Mouse (Mus musculus) bone marrow, adult 2 months (tissue): ENCODE measurements around the gene Macrod2. TPM values are rescaled to one million over a fixed set of nuclear protein-coding genes. Genes with fewer than 3 reads are reported as not detected.

Experiments
- H3K27ac ChIP-seq: fragments of 200-500 bp; 2 replicates; pipeline ENCODE4 v1.5.1; 2012; ENCODE audit warnings: low read depth, mild to moderate bottlenecking, control low read depth, inconsistent platforms, low read length; ENCODE audit not compliant: control insufficient read depth, poor library complexity, insufficient read depth
- H3K4me1 ChIP-seq: fragments of 200-500 bp; 2 replicates; pipeline ENCODE4 v1.6.1; 2011; ENCODE audit warnings: low read length; ENCODE audit not compliant: control insufficient read depth, insufficient read depth
- H3K4me3 ChIP-seq: fragments of 200-500 bp; replicated peaks from 2 replicates; pipeline ENCODE3; 2011; ENCODE audit warnings: mild to moderate bottlenecking, low read depth, low read length, control low read depth; ENCODE audit not compliant: control insufficient read depth
- CTCF ChIP-seq: fragments of 200-500 bp; IDR thresholded peaks from 2 replicates; pipeline ENCODE4 v1.5.1; 2011; ENCODE audit warnings: low read length, control low read depth; ENCODE audit not compliant: control insufficient read depth, insufficient read depth
- POLR2A ChIP-seq: fragments of 200-500 bp; IDR thresholded peaks from 2 replicates; pipeline ENCODE4 v1.6.1; 2011; ENCODE audit warnings: low read depth, mild to moderate bottlenecking, control low read depth, low read length, borderline replicate concordance; ENCODE audit not compliant: control insufficient read depth
- WGBS: fragments of 180-500 bp; shearing (Covaris S2); methylation state at CpG from one replicate; pipeline ENCODE4 v1.1.7; 2018; 5-methylcytosine and 5-hydroxymethylcytosine counted together
- polyA plus RNA-seq: library from polyadenylated mRNA; stranded (reverse); fragments of >200 nt; gene quantifications from 2 replicates; pipeline ENCODE4 v1.2.4, GENCODE M21; 2011; ENCODE audit warnings: low replicate concordance; ENCODE audit not compliant: missing spikeins, insufficient read depth, insufficient read length

Gene Macrod2
- polyA plus RNA-seq, 1 experiment, result 2.8 TPM

GRCm38 (mm10) chr2:141913894-141914293 is 1518.8 kb downstream of the Macrod2 start:
- no peaks in the 10 kb centered on the region for H3K4me1 ChIP-seq
- H3K27ac ChIP-seq, result no peak overlapping the region
- TF ChIP-seq CTCF (no peak), POLR2A (no peak)
- 78% methylated on average over 6 of the region's 6 CpGs for WGBS
- no peak overlapping the region for H3K4me3 ChIP-seq

- TF ChIP-seq POLR2A, result no peak
- no peak for TF ChIP-seq CTCF
- 46% methylated on average over 2 of the region's 2 CpGs for WGBS
- Histone ChIP-seq H3K4me3 (no peak overlapping the region), H3K27ac (no peak overlapping the region), H3K4me1 (no peaks in the 10 kb centered on the region)
Measured at GRCm38 (mm10) chr2:141920377-141920992, 1525.4 kb downstream of the Macrod2 start.

GRCm38 (mm10) chr2:141935130-141935529 is 1540.0 kb downstream of the Macrod2 start:
- H3K4me1 ChIP-seq, result no peaks in the 10 kb centered on the region
- H3K4me3 ChIP-seq, result no peak overlapping the region
- no peak overlapping the region for H3K27ac ChIP-seq
- TF ChIP-seq CTCF, result no peak
- TF ChIP-seq POLR2A, result no peak
- 60% methylated on average over 2 of the region's 2 CpGs for WGBS

GRCm38 (mm10) chr2:141954795-141955194 is 1559.7 kb downstream of the Macrod2 start:
- 71% methylated on average over 1 of the region's 1 CpGs for WGBS
- TF ChIP-seq POLR2A (no peak), CTCF (no peak)
- no peaks in the 10 kb centered on the region for H3K4me1 ChIP-seq
- no peak overlapping the region for H3K27ac ChIP-seq
- no peak overlapping the region for H3K4me3 ChIP-seq

GRCm38 (mm10) chr2:141955197-141955596 is 1560.1 kb downstream of the Macrod2 start:
- TF ChIP-seq CTCF, result no peak
- no peak for TF ChIP-seq POLR2A
- H3K4me1 ChIP-seq, result no peaks in the 10 kb centered on the region
- no peak overlapping the region for H3K27ac ChIP-seq
- H3K4me3 ChIP-seq, result no peak overlapping the region
- 45% methylated on average over 3 of the region's 3 CpGs for WGBS

GRCm38 (mm10) chr2:141962868-141963267 is 1567.8 kb downstream of the Macrod2 start:
- 67% methylated on average over 1 of the region's 1 CpGs for WGBS
- Histone ChIP-seq H3K4me1 (no peaks in the 10 kb centered on the region), H3K27ac (no peak overlapping the region), H3K4me3 (no peak overlapping the region)
- TF ChIP-seq POLR2A (no peak), CTCF (no peak)

GRCm38 (mm10) chr2:141983664-141984395 is 1588.7 kb downstream of the Macrod2 start:
- no peak overlapping the region for H3K27ac ChIP-seq
- no peak overlapping the region for H3K4me3 ChIP-seq
- no peaks in the 10 kb centered on the region for H3K4me1 ChIP-seq
- TF ChIP-seq POLR2A, result no peak
- TF ChIP-seq CTCF, result no peak
- 75% methylated on average over 7 of the region's 7 CpGs for WGBS

GRCm38 (mm10) chr2:141998901-141999300 is 1603.8 kb downstream of the Macrod2 start:
- no peak overlapping the region for H3K4me3 ChIP-seq
- H3K4me1 ChIP-seq, result no peaks in the 10 kb centered on the region
- TF ChIP-seq CTCF, result no peak
- no peak for TF ChIP-seq POLR2A
- no peak overlapping the region for H3K27ac ChIP-seq
- WGBS, result 82% methylated on average over 6 of the region's 6 CpGs
